Mouse (Mus musculus): ENCODE measurements around the gene Id1. TPM values are rescaled to one million over a fixed set of nuclear protein-coding genes. Genes with fewer than 3 reads are reported as not detected.
A peak's percentile ranks its signal among the peaks of the same experiment; 100 is the strongest.

The Id1 gene
- total RNA-seq, 2 experiments from 2014 or later = 112 to 182 TPM

GRCm38 (mm10) chr2:152742435-152742834, 6.4 kb downstream of the Id1 start:
- DNase-seq = peak; percentile 92

GRCm38 (mm10) chr2:152753944-152754711, 18.1 kb downstream of the Id1 start, which contains the start of gene Cox4i2:
Gene Cox4i2, plus strand, starts transcription at chr2:152754173.
- no peak for DNase-seq

GRCm38 (mm10) chr2:152756474-152757393, 20.7 kb downstream of the Id1 start:
- DNase-seq = no peak

- DNase-seq = no peak
Observed at GRCm38 (mm10) chr2:152757478-152757877, 21.4 kb downstream of the Id1 start.

GRCm38 (mm10) chr2:152758351-152758750, 22.3 kb downstream of the Id1 start:
- DNase-seq = no peak

GRCm38 (mm10) chr2:152763310-152763709, 27.3 kb downstream of the Id1 start:
- DNase-seq = no peak

- DNase-seq = peak; percentile 41
Observed at GRCm38 (mm10) chr2:152764172-152765044, 28.4 kb downstream of the Id1 start.

- DNase-seq = no peak
Observed at GRCm38 (mm10) chr2:152765045-152765674, 29.1 kb downstream of the Id1 start.

- peak; percentile 96 for DNase-seq
Observed at GRCm38 (mm10) chr2:152766387-152767123, 30.5 kb downstream of the Id1 start.

- DNase-seq = peak; percentile 79
Observed at GRCm38 (mm10) chr2:152767618-152768271, 31.7 kb downstream of the Id1 start.

- no peak for DNase-seq
Observed at GRCm38 (mm10) chr2:152769677-152770076, 33.6 kb downstream of the Id1 start.

GRCm38 (mm10) chr2:152771571-152771970, 35.5 kb downstream of the Id1 start:
- DNase-seq = no peak

GRCm38 (mm10) chr2:152772231-152772630, 36.2 kb downstream of the Id1 start:
- DNase-seq = no peak

GRCm38 (mm10) chr2:152775357-152775756, 39.3 kb downstream of the Id1 start:
- DNase-seq = no peak

GRCm38 (mm10) chr2:152776019-152776418, 40.0 kb downstream of the Id1 start:
- no peak for DNase-seq

GRCm38 (mm10) chr2:152776435-152776834, 40.4 kb downstream of the Id1 start:
- DNase-seq = no peak

- DNase-seq = no peak
Observed at GRCm38 (mm10) chr2:152777081-152777480, 41.0 kb downstream of the Id1 start.

- DNase-seq = peak; percentile 48
Observed at GRCm38 (mm10) chr2:152780466-152780865, 44.4 kb downstream of the Id1 start.

- DNase-seq = peak; percentile 50
Observed at GRCm38 (mm10) chr2:152781031-152781711, 45.1 kb downstream of the Id1 start.

GRCm38 (mm10) chr2:152782656-152783055, 46.6 kb downstream of the Id1 start:
- peak; percentile 55 for DNase-seq

Measured in adrenal gland, postnatal 10 days (tissue).